Mouse (Mus musculus) frontal cortex, adult (tissue): Measurements from ENCODE around the gene Icam1.
"Not testable (repeated sequence)": the region's sequence is repeated elsewhere in the genome, so short reads cannot be mapped to it uniquely, and the experiment has no call there.

Experiments
- ATAC-seq: cut with Nextera tagmentation; 2 replicates; pipeline ENCODE4 v1.9.2; 2017; ENCODE audit warnings: mild to moderate bottlenecking, moderate library complexity, mixed read lengths; ENCODE audit not compliant: low TSS enrichment

Icam1 gene

DNA sequence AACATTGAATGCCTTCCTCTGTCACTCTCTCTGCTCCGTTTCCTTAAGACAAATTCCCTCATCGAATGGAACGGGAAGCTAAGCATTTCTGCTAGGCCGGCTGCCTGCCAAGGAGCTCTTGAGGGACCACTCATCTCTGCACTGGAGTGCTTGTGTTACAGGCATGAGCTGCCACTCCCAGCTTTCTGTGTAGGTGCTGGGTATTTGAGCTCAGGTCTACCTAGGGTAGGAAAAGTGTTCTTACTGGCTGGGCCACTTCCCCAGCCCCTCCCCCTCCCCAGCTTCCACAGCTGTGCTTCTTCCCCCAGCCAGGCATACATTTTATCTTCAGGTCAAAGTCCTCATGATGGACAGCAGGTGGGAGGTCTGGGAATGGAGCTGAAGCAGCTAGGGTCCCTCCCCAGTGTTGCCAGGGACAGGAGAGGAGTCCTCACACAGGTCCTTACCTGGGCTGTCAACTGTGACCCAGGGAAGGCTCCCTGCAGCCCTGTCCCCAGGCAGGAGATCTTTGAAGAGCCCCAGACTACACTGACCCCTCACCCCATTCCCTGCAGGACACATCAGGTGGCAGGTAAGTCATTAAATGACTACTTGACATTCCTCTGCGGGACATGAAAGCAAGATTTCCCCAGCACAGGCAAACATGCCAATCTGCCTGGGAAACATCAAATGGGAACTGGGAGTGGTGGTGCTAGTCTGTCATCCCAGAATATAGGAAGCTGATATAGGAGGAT, 22.5 kb upstream of the Icam1 start:
- no peak for ATAC-seq

DNA sequence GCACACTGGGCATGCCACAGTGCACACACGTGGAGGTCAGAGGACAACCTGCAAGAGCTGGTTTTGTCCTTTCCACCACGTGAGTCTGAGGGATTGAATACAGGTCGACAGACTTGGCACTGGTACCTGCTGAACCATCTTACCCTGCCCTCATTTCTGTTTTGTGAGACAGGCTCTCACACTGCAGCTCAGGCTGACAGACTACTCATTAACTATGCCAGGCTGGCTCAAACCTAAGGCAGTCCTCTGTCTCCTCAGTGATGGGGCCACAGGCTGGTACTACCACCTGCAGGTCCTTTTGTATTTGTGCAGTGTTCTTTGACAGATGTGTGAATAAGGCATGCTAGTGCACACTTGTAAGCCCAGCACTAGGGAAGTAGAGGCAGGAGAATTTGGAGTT, 20.7 kb upstream of the Icam1 start:
- no peak for ATAC-seq

DNA sequence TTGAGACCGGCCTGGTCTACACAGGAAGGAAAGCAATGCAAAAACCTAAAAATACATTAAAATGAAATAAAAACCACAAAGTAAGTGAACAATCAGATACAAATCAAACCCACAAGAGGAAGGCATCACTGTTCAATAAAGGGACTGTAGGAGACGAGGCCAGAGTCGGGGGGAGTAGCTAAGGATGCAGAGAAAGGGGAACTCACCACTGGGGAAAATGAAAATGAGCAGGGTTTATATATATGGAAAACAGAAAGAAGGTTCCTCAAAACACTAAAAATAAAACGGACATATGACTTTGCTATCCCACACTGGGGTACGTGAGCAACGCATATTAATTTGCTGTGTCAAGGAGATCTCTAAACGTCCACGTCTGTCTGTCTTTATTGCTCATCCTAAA, 18.7 kb upstream of the Icam1 start:
- ATAC-seq, result no peak

DNA sequence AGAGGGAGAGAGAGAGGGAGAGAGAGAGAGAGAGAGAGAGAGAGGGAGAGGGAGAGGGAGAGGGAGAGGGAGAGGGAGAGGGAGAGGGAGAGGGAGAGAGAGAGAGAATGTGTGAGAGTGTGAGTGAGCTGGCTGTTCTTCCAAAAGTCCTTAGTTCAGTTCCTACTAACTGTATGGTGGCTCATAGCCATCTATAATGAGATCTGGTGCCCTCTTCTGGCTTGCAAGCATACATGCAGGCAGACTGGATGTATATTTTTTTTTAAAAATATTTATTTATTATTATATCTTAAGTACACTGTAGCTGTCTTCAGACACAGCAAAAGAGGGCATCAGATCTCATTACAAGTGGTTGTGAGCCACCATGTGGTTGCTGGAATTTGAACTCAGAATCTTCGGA, 17.4 kb upstream of the Icam1 start:
- ATAC-seq, result not testable (repeated sequence)

DNA sequence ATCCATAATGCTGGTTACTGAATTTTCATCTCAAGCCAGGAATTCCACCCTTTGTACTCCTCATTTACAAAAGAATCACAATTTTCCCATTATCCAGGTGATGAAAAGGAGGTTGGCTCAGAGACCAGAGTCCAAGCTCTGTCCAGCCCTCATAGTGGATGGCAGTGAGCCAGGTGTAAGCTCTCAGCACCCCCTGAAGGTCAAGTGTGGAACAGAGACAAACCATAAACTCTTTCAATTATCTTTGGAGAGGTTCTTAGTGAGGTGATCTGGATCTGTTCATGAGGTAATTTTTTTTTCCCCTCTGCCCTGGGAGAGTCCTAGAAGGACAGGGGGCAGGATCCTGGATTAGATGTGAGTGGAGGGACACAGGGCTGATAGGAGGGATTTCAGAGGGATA, 15.0 kb upstream of the Icam1 start:
- no peak for ATAC-seq

DNA sequence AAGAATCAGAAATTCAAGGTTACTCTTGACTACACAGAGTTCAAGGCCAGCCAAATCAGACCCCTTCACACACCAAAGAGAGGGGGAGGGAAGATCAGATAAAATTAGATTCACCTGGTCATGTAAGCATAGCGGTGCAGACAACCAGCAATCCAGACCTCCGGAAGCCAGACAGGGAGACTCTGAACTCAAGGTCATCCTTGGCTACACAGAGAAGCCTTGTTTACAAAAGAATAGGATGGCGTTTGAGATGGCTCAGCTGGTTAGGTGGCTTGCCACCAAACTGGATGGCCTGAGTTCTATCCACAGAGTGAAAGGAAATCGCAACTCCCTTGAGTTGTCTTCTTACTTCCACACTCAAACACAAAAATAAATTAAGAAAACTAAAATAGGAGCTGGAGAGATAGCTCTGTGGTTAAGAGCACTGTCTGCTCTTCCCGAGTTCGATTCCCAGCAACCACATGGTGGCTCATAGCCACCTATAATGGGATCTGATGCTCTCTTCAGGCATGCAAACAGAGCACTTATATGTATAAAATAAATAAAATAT, 14.1 kb upstream of the Icam1 start:
- ATAC-seq, result no peak

DNA sequence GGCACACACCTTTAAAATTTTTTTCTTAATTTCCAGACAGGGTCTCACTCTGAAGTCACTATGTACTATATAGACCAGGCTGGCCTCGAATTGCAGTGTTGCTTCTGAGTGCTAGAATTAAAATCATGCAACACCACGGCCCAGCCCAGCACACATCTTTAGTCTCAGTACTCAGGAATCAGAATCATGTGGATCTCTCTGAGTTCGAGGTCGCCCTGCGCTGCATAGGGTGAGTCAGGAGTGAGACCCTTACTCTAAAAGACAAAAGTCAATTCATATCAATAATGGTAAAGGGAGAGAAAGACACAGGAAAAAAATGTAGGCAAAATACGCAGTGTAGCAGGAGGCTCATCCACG, 13.5 kb upstream of the Icam1 start:
- peak; percentile 14; the same call in 1 of the 2 replicates for ATAC-seq

DNA sequence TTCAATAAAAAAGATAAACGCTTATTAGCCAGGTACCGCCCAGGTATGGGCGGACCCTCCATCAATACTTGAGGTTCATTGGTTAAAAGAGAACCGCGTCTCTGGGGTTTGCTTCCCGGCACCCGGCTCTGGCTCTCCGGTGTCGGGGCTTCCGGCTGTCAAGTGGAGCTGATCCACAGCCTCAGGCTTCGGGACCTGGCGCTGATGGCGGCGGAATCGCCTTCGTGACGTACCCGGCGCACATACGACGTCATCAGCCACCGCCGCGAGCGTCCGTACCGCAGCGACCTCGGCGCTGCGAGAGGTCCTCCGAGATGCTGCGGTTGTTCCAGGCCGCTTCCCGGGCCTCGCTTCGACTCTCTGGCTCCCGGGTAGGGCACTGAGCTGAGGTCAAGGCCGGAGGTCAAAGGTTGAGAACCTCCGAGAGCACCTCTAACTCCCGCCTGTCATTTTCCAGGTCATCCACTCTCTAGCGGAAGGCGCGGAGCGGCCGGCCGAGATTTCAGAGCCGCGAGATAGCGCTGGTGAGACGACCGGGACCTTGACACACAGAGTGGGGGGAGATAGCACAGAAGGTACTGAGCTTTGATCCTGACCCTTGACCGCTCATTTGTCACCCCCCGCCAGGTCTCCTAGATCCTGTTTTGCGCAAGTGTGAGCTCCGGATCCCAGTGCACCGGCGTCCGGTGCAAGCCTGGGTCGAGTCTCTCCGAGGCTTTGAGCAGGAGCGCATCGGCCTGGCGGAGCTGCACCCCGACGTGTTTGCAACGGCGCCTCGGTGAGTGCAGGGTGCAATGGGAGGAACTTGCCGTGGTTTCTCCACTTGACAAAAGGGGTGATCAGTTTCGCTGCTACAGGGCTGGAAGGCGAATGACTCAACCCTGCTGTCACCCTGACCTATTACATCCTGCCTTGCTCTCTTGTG, 12.9 kb upstream of the Icam1 start, which contains the start of gene Mrpl4:
Gene Mrpl4, plus strand, starts transcription at position 112 of the 925 bp plus-strand sequence.
- peak; percentile 94 for ATAC-seq

DNA sequence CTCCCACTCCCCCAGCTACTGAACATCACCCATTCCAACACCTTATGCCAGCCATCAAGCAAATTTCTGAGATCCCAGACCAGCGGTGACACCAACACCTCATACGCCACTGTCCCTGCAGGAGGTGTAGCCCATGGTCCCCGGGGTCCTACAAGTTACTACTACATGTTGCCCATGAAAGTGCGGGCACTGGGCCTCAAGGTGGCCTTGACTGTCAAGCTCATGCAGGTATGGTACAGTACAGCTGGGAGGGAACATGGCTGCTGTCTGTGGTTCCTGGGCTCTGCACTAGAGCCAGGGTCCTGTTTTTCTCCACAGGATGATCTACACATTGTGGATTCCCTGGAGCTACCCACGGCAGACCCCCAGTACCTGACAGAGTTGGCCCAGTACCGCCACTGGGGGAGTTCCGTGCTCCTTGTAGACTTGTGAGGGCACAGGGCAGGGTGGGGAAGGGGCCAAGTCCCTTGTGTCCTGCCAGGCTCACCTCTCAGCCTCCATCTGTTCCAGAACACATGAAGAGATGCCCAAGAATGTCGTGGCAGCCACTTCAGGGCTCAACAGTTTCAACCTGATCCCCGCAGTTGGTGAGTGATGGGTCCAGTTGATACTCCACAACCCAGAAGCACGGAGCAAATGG, 8.4 kb upstream of the Icam1 start:
- no peak for ATAC-seq

DNA sequence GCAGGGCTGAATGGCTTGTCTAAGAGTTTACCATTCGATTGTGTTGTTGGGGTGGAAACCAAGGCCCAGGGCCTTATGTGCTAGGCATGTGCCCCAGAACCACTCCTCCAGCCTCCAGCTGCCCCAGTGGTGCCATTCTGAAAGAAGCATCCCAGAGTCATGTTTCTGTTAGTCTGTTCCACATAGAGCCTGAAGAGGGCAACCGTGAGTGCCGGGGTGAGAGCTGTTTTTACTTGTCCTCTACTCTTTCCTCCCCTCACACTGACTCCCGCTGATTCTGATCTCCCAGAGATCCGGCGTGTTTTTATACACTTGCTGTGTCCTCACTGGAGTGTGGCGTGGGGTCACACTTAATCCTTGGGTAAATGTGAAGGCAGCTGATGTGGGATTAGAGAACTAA, 7.8 kb upstream of the Icam1 start:
- ATAC-seq, result no peak

DNA sequence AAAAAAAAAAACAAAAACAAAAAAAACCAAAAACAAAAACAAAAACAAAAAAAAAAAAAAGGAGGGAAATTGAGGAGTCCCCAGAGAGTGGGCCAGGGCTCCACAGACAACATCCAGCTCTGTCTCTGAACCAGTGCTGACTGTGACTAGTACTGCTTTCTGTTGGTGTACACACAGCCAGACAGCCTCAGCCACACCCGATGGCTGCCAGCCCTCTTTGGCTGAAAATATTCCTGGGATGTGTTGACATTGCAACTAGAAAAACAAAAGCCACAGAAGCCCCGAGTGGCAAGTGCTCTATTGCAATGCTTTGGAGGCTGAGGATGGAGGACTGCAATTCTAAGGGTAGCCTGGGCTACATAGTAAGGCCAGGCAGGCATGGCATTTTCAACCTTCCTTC, 5.4 kb upstream of the Icam1 start:
- no peak for ATAC-seq

DNA sequence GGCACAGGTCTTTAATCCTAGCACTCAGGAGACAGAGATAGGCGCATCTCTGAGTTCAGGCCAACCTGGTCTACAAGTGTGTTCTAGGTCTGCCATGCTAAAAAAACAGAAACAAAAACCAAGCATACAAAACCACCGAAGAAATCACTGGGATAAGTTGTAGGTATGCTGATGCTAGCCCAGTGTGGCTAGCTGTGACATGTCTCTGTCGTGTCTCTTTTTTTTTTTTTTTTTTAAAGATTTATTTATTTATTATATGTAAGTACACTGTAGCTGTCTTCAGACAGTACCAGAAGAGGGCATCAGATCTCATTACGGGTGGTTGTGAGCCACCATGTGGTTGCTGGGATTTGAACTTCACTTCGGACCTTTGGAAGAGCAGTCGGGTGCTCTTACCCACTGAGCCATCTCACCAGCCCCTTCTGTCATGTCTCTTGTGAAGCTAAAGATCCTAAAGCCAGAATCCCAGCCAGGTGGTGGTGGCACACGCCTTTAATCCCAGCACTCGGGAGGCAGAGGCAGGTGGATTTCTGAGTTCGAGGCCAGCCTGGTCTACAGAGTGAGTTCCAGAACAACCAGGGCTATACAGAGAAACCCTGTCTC, 4.7 kb upstream of the Icam1 start:
- ATAC-seq, result not testable (repeated sequence)

DNA sequence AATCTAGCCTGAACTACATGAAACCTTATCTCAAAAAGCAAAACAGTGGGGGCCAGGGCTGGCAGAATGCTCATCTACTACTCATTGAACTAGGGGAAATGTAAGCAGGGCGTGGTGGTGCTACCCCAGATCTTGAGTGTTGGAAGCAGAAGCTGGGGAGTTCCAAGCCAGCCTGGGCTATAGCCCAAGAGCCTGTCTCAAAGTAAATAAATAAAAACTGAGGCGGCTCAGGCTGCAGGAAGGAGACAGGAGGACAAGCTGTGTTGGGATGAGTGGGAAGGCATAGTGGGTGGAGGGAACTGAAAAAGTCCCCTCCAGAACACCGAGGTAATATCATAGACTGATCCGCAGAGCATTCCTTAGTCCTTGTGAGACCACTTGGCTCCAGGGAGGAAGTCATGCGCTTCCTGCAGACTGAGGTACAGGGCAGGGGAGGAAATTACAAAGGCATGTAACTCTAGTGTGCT, 3.9 kb upstream of the Icam1 start:
- peak; percentile 55; the same call in 1 of the 2 replicates for ATAC-seq

DNA sequence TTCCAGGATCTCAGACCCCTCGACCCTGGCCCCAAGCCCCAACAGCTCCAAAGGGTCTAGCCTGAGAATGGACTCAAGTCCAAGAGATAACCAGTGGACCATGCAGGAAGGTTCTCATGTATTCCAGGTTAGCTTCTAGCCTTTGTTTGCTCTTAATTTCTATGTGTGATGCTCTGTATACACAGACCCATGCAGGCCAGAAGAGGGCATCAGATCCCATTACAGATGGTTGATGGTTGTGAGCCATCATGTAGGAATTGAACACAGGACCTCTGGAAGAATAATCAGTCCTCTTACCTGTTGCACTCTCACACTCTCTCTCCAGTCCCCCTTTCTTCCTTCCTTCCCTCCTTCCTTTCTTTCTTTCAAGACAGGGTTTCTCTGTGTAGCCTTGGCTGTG, 3.4 kb upstream of the Icam1 start:
- ATAC-seq, result no peak

DNA sequence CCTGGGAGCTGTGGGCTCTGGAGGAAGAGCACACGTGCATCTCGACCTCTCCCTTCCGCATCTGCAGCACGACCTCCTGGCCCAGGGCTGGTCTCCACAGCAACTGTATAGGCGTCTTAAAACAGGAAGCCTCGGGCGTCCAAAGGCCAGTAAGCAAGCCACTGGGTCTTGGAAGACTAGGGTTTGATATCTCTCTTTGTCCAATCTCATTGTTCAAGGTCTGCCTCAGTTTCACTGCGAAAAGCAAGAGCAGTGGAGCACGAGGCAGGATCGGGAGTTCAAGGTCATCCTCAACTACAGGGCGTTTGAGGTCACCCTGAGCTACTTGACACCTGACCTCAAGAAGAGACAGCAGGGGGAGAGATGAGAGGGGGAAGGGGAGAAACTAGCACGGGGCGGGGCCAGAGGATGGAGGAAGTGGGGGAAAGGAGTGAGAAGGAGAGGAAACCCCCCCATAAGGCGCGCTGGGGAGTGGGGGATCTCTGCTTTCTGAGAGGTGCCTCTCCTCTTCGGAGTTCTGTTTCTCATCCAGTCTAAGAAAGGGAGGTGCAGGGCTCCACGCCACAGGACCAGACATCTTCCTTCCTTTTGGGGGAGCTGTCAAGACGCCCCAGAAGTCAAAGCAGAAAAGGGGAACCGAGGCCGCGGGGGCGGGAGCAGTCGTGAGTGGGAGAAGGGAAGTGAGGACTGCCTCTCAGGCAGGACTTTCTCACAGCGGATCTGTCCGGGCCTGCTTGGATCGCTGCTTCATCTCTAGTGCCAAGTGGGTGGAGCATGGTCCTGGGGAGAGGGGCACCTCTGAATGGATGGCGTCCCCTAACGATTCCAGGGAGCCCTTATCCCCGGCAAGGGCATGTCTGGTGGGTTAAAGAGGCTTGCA, 854 bp upstream of the Icam1 start:
- ATAC-seq, result 0 out of 2 replicates have a peak, but pooled peaks have one; percentile 25

DNA sequence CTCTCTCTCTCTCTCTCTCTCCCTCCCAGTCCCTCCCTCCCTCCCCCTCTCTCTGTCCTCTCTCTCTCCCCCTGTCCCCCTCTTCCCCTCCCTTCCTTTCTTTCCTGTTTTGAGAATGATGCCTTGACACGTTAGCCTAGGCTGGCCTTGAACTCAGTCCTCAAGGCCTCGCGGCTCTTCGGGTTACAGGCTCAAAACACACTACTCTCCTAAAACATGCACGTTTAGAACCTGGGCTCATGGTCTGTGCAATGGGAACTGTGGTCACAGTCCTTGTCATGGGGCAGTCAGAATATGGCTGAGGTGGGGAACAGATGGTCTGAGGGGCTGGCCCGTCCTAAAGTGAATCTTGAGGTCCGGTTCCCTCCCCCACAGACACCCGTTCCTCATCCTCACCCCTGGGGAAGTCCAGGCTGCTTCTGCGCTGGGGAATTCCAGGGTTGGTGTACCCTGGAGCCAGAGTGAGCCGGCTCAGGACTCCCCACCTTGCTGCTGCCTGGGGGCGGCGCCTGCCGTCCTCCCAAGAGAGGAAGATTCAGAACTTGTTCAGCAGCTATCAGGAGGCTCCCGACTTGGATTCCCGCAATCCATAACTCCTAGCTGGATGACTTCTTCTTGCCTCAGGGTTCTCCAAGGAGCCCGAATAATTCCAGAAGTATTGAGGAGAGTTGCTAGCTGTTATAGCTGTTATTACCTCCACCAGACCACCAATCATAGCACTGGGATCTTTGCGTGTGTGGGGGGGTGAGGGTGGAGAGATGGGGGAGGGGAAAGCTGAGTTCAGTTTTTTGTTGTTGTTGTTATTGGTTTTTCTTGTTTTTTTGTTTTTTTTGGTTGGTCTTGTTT, 769 bp downstream of the Icam1 start:
- ATAC-seq, result no peak

DNA sequence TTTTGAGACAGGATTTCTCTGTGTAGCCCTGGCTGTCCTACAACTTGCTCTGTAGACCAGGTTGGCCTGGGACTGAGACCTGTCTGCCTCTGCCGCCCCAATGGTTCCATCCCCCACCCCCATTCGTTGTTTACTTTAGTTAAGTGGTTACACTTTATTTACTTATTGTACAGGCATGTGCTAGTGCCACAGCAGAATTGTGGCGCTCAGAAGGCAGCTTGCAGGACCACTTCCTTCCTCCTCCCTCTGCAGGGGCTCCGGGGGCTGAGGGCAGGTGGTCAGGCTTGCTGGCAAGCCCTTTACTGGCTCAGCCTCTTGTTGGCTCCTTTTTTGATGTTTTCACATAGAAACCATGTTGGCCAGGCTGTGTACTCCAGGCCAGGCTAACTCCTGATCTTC, 1.4 kb downstream of the Icam1 start:
- ATAC-seq, result no peak

DNA sequence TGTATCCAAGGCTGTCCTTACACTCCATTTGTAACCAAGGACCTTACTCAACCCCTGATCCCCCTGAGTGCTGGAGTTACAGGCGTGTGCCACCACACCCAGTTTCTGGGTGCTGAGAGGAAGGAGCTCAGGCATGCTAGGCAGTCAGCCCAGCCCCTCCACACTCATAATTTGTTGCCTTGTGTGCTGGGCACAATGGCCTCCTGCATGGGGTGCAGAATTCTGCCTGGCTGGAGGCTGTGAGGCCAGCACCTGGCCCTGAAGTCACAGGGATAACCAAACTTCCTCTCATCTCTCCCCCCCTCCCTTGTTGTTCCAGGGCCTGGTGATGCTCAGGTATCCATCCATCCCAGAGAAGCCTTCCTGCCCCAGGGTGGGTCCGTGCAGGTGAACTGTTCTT, 2.8 kb downstream of the Icam1 start:
- no peak for ATAC-seq

DNA sequence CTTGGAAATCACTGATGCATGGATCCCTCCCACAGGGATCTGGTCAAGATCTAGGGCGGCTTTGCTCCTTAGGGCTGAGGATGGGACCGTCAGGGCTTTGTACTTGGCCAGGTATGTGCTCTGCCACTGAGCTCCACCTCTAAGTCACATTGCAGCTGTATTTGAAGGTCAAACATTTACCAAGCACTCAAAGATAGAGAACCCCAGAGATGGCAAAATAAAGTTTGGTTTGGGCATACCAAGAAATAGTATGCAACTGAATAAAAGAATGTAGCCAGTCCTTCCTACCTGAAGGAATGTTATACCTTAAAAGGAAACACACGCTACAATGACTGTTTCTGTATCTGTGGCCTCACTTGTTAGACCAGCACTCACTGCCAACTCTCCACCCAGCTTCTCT, 5.6 kb downstream of the Icam1 start:
- no peak for ATAC-seq

DNA sequence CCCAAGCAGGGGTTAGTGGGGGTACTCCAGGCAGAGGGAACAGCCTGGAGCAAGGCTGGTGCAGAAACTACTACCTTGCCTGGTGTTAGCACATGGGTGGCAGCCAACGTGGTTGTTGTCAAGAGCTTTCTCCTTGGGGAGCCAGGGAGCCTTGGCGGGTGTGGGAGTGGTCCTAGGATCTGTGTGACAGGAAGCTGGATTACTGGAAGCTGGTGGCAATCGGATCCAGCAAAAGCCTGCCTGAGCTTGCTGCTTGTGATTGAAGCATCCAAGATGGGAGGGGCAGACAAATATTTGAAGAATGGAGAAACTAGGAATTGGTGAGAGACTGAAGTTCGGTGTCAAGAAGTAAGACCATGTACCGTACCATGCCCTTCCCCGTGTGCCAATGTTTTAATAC, 6.5 kb downstream of the Icam1 start:
- ATAC-seq, result no peak
